Mouse (Mus musculus): ENCODE measurements around the gene Vmn1r74. TPM values are rescaled to one million over a fixed set of nuclear protein-coding genes. Genes with fewer than 3 reads are reported as not detected.
"Not testable (repeated sequence)": the region's sequence is repeated elsewhere in the genome, so short reads cannot be mapped to it uniquely, and the experiment has no call there.

Vmn1r74 gene
- not detected in 2 replicates for polyA plus RNA-seq (2015; fragmentation: Nextera tagmentation; extraction: Ambion mirVana)

GRCm38 (mm10) chr7:11833680-11834079, at the start of gene Vmn1r74:
Vmn1r74 (plus strand) TSS chr7:11833980.
- Histone ChIP-seq H3K36me3 (replicated peaks) (no peaks in the 10 kb centered on the region), H3K4me1 (no peaks in the 10 kb centered on the region), H3K9me3 (peaks cover 16% of the 10 kb centered on the region), H3K9ac (no peak within 1 kb of the TSS), H3K4me3 (no peak within 1 kb of the TSS), H3K4me2 (no peak within 1 kb of the TSS), H3K27ac (no peak within 1 kb of the TSS), H3K27me3 (replicated peaks) (no peaks in the 10 kb centered on the region)
- no peak for ATAC-seq (replicated peaks)
- 86% methylated on average over 2 of the region's 2 CpGs for WGBS

GRCm38 (mm10) chr7:11813751-11814150, 20.0 kb upstream of the Vmn1r74 start:
- ATAC-seq (replicated peaks): no peak
- Histone ChIP-seq H3K36me3 (replicated peaks) (no peaks in the 10 kb centered on the region), H3K4me2 (no peak overlapping the region)

GRCm38 (mm10) chr7:11822166-11822565, 11.6 kb upstream of the Vmn1r74 start:
- Histone ChIP-seq H3K36me3 (replicated peaks) (no peaks in the 10 kb centered on the region), H3K9ac (no peak overlapping the region), H3K9me3 (peaks cover 35% of the 10 kb centered on the region), H3K4me3 (no peak overlapping the region), H3K4me2 (no peak overlapping the region), H3K4me1 (no peaks in the 10 kb centered on the region), H3K27ac (no peak overlapping the region), H3K27me3 (replicated peaks) (no peaks in the 10 kb centered on the region)
- no peak for ATAC-seq (replicated peaks)
- WGBS: 87% methylated on average over 1 of the region's 1 CpGs

More at GRCm38 (mm10) chr7:11813751-11814150, 20.0 kb upstream of the Vmn1r74 start:
- Histone ChIP-seq H3K27ac (no peak overlapping the region), H3K27me3 (replicated peaks) (no peaks in the 10 kb centered on the region), H3K9ac (no peak overlapping the region), H3K4me3 (no peak overlapping the region), H3K9me3 (peaks cover 30% of the 10 kb centered on the region), H3K4me1 (no peaks in the 10 kb centered on the region)

- H3K27ac ChIP-seq; H3K4me3 ChIP-seq; ATAC-seq (replicated peaks); H3K27me3 ChIP-seq (replicated peaks); H3K9ac ChIP-seq; H3K4me2 ChIP-seq; H3K36me3 ChIP-seq (replicated peaks); H3K4me1 ChIP-seq: not testable (repeated sequence)
- WGBS: 89% methylated on average over 9 of the region's 9 CpGs
- peaks cover 25% of the 10 kb centered on the region for H3K9me3 ChIP-seq
Measured at GRCm38 (mm10) chr7:11823246-11823645, 10.5 kb upstream of the Vmn1r74 start.

- no peak within 1 kb of the TSS for H3K27ac ChIP-seq
- no peaks in the 10 kb centered on the region for H3K36me3 ChIP-seq (replicated peaks)
- no peaks in the 10 kb centered on the region for H3K9me3 ChIP-seq
- ATAC-seq (replicated peaks): no peak
- H3K4me3 ChIP-seq: no peak within 1 kb of the TSS
- H3K9ac ChIP-seq: no peak within 1 kb of the TSS
- H3K27me3 ChIP-seq (replicated peaks): no peaks in the 10 kb centered on the region
- no peak within 1 kb of the TSS for H3K4me2 ChIP-seq
- H3K4me1 ChIP-seq: no peaks in the 10 kb centered on the region
Measured at GRCm38 (mm10) chr7:11874330-11874729, 40.5 kb downstream of the Vmn1r74 start, which contains the start of gene Vmn1r75. Vmn1r75 (plus strand) TSS chr7:11874630.

Other genes with a start within 250 kb of the Vmn1r74 start
- not detected in 2 replicates for gene Zscan4-ps3, start 224.7 kb upstream of the Vmn1r74 start, polyA plus RNA-seq (2015; fragmentation: Nextera tagmentation; extraction: Ambion mirVana)
- gene Vmn1r72, start 153.8 kb upstream of the Vmn1r74 start, polyA plus RNA-seq (2015; fragmentation: Nextera tagmentation; extraction: Ambion mirVana): not detected in 2 replicates
- not detected in 2 replicates for gene Vmn1r73, start 103.7 kb upstream of the Vmn1r74 start, polyA plus RNA-seq (2015; fragmentation: Nextera tagmentation; extraction: Ambion mirVana)
- gene Vmn1r75, start 40.6 kb downstream of the Vmn1r74 start, polyA plus RNA-seq (2015; fragmentation: Nextera tagmentation; extraction: Ambion mirVana): not detected in 2 replicates
- not detected in 2 replicates for gene Vmn1r76, start 104.2 kb downstream of the Vmn1r74 start, polyA plus RNA-seq (2015; fragmentation: Nextera tagmentation; extraction: Ambion mirVana)
- not detected in 2 replicates for gene Vmn1r77, start 202.8 kb downstream of the Vmn1r74 start, polyA plus RNA-seq (2015; fragmentation: Nextera tagmentation; extraction: Ambion mirVana)

Measured in midbrain, embryonic 15.5 days (tissue).